Mouse (Mus musculus) brain, embryonic 14.5 days (tissue): ENCODE data around the gene Csf3r. TPM values are rescaled to one million over a fixed set of nuclear protein-coding genes. Genes with fewer than 3 reads are reported as not detected.

Experiments used
- DNase-seq: peaks from one replicate; pipeline ENCODE4 v3.0.0-alpha.2; 2011; ENCODE audit warnings: low read depth
- CTCF ChIP-seq: fragments of 200-500 bp; IDR thresholded peaks from 2 replicates; pipeline ENCODE4 v1.5.1; 2012; ENCODE audit warnings: inconsistent platforms, mild to moderate bottlenecking, moderate library complexity, borderline replicate concordance; ENCODE audit not compliant: insufficient read depth, insufficient read length; ENCODE audit errors: extremely low read depth
- POLR2A ChIP-seq: fragments of 200-500 bp; IDR thresholded peaks from 2 replicates; pipeline ENCODE4 v1.6.1; 2012; ENCODE audit warnings: mild to moderate bottlenecking, inconsistent platforms, borderline replicate concordance; ENCODE audit not compliant: poor library complexity, insufficient read depth, insufficient read length, severe bottlenecking; ENCODE audit errors: extremely low read depth
- polyA plus RNA-seq: library from polyadenylated mRNA; depleted of rRNA; stranded (reverse); fragments of >200 nt; gene quantifications from 2 replicates; pipeline ENCODE4 v1.2.3, GENCODE M21; 2012

Csf3r gene
- polyA plus RNA-seq, 1 experiment = 1.3 TPM

- no peak for DNase-seq
- no peak for TF ChIP-seq CTCF
- no peak for TF ChIP-seq POLR2A
Measured at GRCm38 (mm10) chr4:126018966-126019538, 5.3 kb upstream of the Csf3r start.

GRCm38 (mm10) chr4:126025801-126026200 is 1.5 kb downstream of the Csf3r start:
- TF ChIP-seq CTCF (no peak), POLR2A (no peak)
- peak; percentile 15 for DNase-seq

GRCm38 (mm10) chr4:126027980-126028379 is 3.6 kb downstream of the Csf3r start:
- DNase-seq = no peak
- TF ChIP-seq POLR2A (no peak), CTCF (no peak)

- TF ChIP-seq CTCF (no peak), POLR2A (no peak)
- no peak for DNase-seq
Measured at GRCm38 (mm10) chr4:126029042-126029441, 4.7 kb downstream of the Csf3r start.

- no peak for TF ChIP-seq CTCF
- DNase-seq = no peak
Measured at GRCm38 (mm10) chr4:126030705-126031104, 6.4 kb downstream of the Csf3r start.

- DNase-seq = no peak
- TF ChIP-seq CTCF (no peak), POLR2A (no peak)
Measured at GRCm38 (mm10) chr4:126035413-126035812, 11.1 kb downstream of the Csf3r start.

GRCm38 (mm10) chr4:126046851-126047585 is 22.7 kb downstream of the Csf3r start, which contains the start of gene Mrps15:
TSS of gene Mrps15 (plus strand) at chr4:126046925.
- TF ChIP-seq CTCF (no peak), POLR2A (0 out of 2 replicates have a peak, but pooled peaks have one; percentile 50)
- peak; percentile 96 for DNase-seq

GRCm38 (mm10) chr4:126051617-126052016 is 27.3 kb downstream of the Csf3r start:
- DNase-seq = peak; percentile 13
- no peak for TF ChIP-seq POLR2A
- TF ChIP-seq CTCF = no peak

GRCm38 (mm10) chr4:126057207-126058133 is 33.1 kb downstream of the Csf3r start:
- no peak for TF ChIP-seq POLR2A
- TF ChIP-seq CTCF = no peak
- no peak for DNase-seq

GRCm38 (mm10) chr4:126058134-126058996 is 34.0 kb downstream of the Csf3r start, which contains the start of gene Oscp1:
TSS of gene Oscp1 (plus strand) at chr4:126058565.
- DNase-seq = peak; percentile 98
- TF ChIP-seq POLR2A (0 out of 2 replicates have a peak, but pooled peaks have one; percentile 25), CTCF (no peak)

- TF ChIP-seq CTCF = no peak
- no peak for TF ChIP-seq POLR2A
- DNase-seq = peak; percentile 6
Measured at GRCm38 (mm10) chr4:126058997-126059362, 34.6 kb downstream of the Csf3r start.

- TF ChIP-seq POLR2A (no peak), CTCF (no peak)
- no peak for DNase-seq
Measured at GRCm38 (mm10) chr4:126062856-126063255, 38.5 kb downstream of the Csf3r start.
